Mouse (Mus musculus) CD4-positive, CD25-positive, alpha-beta regulatory T cell, adult 4 months (primary cell): ENCODE results near the gene Rsph9. TPM values are rescaled to one million over a fixed set of nuclear protein-coding genes. Genes with fewer than 3 reads are reported as not detected.

Source experiments
- ATAC-seq: one replicate; pipeline ENCODE4 v1.8.0; 2017
- polyA plus RNA-seq, 2 experiments: library from polyadenylated mRNA; unstranded; fragments of 100-300 nt; shearing (Covaris generic); gene quantifications; one replicate each; pipeline ENCODE4 v1.2.1; 2017

Gene Rsph9
- polyA plus RNA-seq, 2 experiments from 2014 or later = 2.1 to 2.7 TPM

DNA sequence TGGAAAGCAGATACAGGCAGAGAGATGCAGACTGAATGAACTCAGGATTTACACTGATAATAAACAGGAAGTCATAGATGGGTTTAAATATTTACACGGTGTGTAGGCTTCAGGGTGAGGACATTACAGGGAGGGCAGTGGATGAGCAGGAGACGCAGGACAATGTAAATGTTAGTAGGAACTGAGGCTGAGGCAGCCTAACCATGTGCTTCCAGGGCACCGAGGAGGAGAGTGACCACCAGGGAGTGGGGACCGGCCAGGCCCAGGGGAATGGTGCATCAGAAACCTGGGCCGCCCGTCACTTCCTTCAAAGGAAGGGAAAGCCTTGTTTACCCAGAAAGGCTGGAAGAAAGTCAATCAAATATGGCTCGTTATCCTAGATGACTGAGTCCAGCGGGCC lies 45.5 kb downstream of the Rsph9 start:
- no peak for ATAC-seq

DNA sequence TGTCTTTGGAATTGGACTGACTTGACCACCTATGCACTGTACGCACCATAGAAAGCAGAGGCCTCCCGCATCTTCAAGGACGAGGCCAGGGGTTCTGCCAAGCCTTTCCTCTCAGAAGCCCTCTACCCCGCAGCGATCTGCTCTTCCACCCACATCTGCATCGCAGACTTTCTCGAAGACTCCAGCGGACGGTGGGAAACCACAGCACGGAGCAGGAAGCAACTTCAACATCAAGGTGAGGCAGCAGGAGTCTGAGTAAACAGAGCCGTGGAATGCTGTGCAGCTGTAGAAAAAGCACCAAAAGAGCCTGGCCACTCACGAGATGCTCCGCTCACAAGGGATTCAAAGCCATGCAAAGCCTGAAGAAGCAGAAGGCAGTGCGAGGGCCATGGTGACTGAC lies 52.1 kb downstream of the Rsph9 start:
- no peak for ATAC-seq

DNA sequence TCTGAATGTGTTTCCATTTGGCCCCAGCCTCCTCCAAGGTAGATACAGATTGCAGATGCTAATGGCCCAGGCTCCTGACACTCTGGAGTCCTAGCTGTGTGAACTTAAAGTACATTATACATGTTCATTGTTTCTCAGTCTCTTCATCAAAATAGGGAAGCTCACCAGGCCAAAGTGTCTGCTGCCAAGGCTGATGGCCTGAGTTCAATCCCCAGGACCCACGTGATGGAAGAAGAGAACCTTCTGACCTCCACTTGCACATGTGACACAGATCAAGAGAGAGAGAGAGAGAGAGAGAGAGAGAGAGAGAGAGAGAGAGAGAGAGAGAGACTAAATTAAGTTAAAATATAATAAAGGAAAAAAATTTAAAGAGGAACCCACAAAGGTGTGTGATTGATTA lies 52.7 kb downstream of the Rsph9 start:
- ATAC-seq = no peak

DNA sequence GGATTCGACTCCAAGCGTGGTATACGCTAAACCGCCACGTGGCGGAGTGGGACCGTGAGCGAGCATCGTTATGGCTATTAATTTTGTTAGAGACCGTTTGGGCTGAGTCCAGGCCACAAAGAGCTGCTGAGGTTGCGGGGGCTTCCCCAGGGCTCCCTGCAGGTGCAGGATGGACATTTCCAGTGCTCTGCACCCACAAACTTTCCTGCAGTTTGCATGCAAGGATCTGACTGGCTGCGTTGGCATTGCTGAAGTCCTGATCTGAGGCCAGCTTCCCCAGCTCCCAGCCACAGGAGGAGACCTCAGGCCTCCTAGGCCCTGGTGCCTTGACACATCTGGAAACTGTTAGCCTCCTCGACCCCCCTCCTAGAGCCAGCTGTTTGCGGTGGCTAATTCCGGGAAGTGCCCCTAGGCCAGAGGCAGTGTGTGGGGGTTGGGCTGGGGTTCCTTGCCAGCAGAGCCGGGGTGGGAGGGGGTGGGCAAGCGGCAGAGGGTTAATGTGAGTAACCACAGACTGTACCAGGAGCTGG lies 57.6 kb downstream of the Rsph9 start:
- no peak for ATAC-seq

DNA sequence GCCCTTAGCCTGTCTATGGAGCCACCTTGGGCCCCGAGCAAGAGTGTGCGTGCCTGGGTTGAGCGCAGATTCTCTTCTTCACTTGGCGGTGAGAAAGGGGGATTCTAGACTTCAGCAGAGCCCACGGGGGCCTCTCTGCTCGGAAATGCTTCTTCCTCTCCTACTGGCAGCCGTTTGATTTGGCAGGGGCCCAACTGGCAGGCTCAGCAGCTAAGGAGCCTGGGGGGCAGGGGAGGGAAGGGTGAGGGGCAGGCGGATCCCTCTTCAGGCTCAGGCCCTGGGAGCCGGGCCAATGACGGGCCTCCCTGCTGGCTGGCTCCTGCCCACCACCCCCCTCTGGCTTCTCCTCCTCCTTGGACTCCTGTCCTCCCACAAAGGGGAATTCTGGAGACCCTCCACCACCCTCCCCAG lies 59.9 kb downstream of the Rsph9 start:
- ATAC-seq = no peak

DNA sequence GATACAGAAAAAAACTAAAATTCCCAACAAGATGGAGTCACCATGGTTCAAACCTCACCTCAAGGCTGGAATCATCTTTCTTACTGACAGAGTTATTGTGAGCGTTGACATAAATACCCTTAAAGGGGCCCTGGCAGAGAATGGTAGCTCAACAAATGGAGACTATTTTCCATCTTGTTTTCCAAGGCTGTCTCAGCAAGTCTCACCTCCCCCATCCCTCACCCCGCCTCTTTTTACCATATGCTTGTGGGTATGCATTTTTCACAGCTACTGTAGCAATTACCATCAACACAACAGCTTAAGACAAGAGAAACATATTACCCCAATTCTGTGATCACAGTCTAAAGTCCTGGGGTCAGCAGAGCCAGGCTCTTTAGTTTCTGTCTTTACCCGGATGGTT lies 60.6 kb downstream of the Rsph9 start:
- no peak for ATAC-seq

GRCm38 (mm10) chr17:46081657-46082056 lies 62.4 kb downstream of the Rsph9 start:
- no peak for ATAC-seq

GRCm38 (mm10) chr17:46081042-46081441 lies 63.0 kb downstream of the Rsph9 start:
- ATAC-seq = no peak

- no peak for ATAC-seq
Observed at GRCm38 (mm10) chr17:46080388-46080787, 63.6 kb downstream of the Rsph9 start.

GRCm38 (mm10) chr17:46079037-46079436 lies 65.0 kb downstream of the Rsph9 start:
- no peak for ATAC-seq

DNA sequence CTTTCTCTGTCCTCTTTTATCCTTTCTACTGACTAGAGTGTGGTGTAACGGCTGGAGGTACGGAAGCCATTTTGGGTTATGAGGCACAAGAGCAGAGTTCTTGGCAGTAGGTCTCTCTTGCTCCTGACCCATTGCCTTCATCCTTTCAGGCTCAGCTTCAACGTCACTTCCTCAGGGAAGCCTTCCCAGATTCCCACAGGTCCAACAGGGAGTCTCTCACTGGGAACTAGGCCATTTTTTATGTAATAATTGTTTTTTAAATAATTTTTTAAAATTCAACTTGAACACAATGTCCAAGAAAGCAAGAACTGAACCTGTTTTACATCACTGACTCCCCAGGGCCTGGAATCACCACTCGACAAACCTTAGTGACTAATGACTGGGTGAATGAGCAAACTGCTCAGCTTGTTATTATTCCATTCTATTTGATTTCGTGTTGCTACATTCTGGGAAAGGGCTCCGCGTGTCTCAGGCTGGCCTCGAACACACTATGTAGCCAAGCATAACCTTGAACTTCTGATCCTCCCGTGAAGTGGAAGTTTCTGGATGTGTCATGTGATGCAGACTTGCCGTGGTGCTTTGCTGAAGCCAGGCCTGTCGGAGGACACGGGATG lies 66.0 kb downstream of the Rsph9 start:
- ATAC-seq = no peak

GRCm38 (mm10) chr17:46076260-46076551 lies 67.8 kb downstream of the Rsph9 start:
- ATAC-seq = no peak

GRCm38 (mm10) chr17:46075551-46076259 lies 68.3 kb downstream of the Rsph9 start:
- ATAC-seq = no peak

DNA sequence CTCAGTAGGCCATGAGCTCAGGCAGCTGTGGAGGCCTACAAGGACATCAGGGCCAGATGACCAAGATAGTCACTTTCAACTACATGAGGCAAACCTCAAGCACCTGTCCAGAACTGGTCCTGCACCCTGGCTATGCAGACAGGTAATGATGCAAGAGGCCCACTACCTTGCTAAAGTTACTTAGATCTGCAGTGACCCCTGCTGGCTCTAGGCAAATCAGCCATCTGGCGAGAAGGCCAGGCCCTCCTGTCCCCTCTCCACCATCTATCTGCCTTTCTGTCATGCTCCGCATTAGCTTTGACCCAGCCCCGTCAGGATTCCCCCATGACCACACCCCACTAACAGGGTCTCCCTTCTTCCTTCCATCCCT lies 68.9 kb downstream of the Rsph9 start:
- ATAC-seq = peak; percentile 21

GRCm38 (mm10) chr17:46074398-46075115 lies 69.5 kb downstream of the Rsph9 start:
- ATAC-seq = no peak

- ATAC-seq = peak; percentile 84
Observed at GRCm38 (mm10) chr17:46073730-46074301, 70.2 kb downstream of the Rsph9 start.

Other genes with a start within 250 kb of the Rsph9 start
- not detected for gene Vegfa, start 111.8 kb downstream of the Rsph9 start, polyA plus RNA-seq
- 100 to 1,000 TPM; 112 to 139 TPM for gene Mrps18a, start 33.2 kb downstream of the Rsph9 start, polyA plus RNA-seq
- 10 to 100 TPM; 58.5 to 68.1 TPM for gene Mad2l1bp, start 9.3 kb upstream of the Rsph9 start, polyA plus RNA-seq
- 10 to 100 TPM; 56.9 to 90.1 TPM for gene Gtpbp2, start 16.8 kb upstream of the Rsph9 start, polyA plus RNA-seq
- 1 to 10 TPM; 7.1 to 8.2 TPM for gene Polh, start 58.4 kb upstream of the Rsph9 start, polyA plus RNA-seq
- gene Xpo5, start 58.6 kb upstream of the Rsph9 start, polyA plus RNA-seq = 10 to 100 TPM; 27.5 to 37.7 TPM
- 100 to 1,000 TPM; 110 to 117 TPM for gene Polr1c, start 103.8 kb upstream of the Rsph9 start, polyA plus RNA-seq
- 10 to 100 TPM; 43.4 to 51.9 TPM for gene Yipf3, start 103.9 kb upstream of the Rsph9 start, polyA plus RNA-seq
- under 1 TPM in 1 of 2 experiments, not detected in 1; 0.30 TPM for gene Lrrc73, start 109.3 kb upstream of the Rsph9 start, polyA plus RNA-seq
- 10 to 100 TPM; 15.0 to 18.5 TPM for gene Tjap1, start 138.8 kb upstream of the Rsph9 start, polyA plus RNA-seq
- not detected for gene Dlk2, start 153.2 kb upstream of the Rsph9 start, polyA plus RNA-seq
- gene Abcc10, start 184.1 kb upstream of the Rsph9 start, polyA plus RNA-seq = 1 to 10 TPM; 3.0 to 4.3 TPM
- 1 to 10 TPM; 5.0 to 6.7 TPM for gene Zfp318, start 239.5 kb upstream of the Rsph9 start, polyA plus RNA-seq